Mouse (Mus musculus) G1E (cell line): ENCODE measurements around the gene Rflnb. TPM values are rescaled to one million over a fixed set of nuclear protein-coding genes. Genes with fewer than 3 reads are reported as not detected.

Experiments used
- ATAC-seq: 2 replicates; pipeline ENCODE4 v1.8.0; 2016; ENCODE audit warnings: mild to moderate bottlenecking; ENCODE audit not compliant: insufficient number of reproducible peaks, poor library complexity, low FRiP score, severe bottlenecking; ENCODE audit errors: extremely low read depth
- DNase-seq: peaks from one replicate; pipeline ENCODE4 v3.0.0; 2012; ENCODE audit warnings: low spot score
- H3K27me3 ChIP-seq: 2 replicates; pipeline ENCODE4 v1.6.1; 2012; ENCODE audit warnings: mild to moderate bottlenecking, low read length, inconsistent platforms; ENCODE audit not compliant: insufficient read depth
- H3K36me3 ChIP-seq: replicated peaks from 2 replicates; pipeline ENCODE3; 2012; ENCODE audit warnings: mild to moderate bottlenecking, inconsistent platforms
- H3K4me1 ChIP-seq: 2 replicates; pipeline ENCODE4 v1.6.1; 2012; ENCODE audit warnings: low read depth, low read length, inconsistent platforms, mixed read lengths; ENCODE audit not compliant: insufficient read depth
- H3K4me3 ChIP-seq: 2 replicates; pipeline ENCODE4 v1.5.1; 2012; ENCODE audit warnings: low read depth, mild to moderate bottlenecking, inconsistent platforms, low read length, moderate library complexity, mixed read lengths
- H3K9me3 ChIP-seq: replicated peaks from 2 replicates; pipeline ENCODE4 v1.6.1; 2012; ENCODE audit warnings: inconsistent platforms
- CTCF ChIP-seq: IDR thresholded peaks from 2 replicates; pipeline ENCODE4 v1.5.1; 2012; ENCODE audit warnings: low read depth, low read length, inconsistent platforms, mixed read lengths
- GATA1 ChIP-seq: IDR thresholded peaks from 2 replicates; pipeline ENCODE4 v1.6.1; 2012; ENCODE audit warnings: borderline replicate concordance, low read length, inconsistent platforms, mixed read lengths
- GATA2 ChIP-seq: IDR thresholded peaks from 2 replicates; pipeline ENCODE4 v1.6.1; 2012; ENCODE audit warnings: low read depth, low read length, inconsistent platforms, borderline replicate concordance
- POLR2AphosphoS5 ChIP-seq: IDR thresholded peaks from 2 replicates; pipeline ENCODE4 v1.6.1; 2012; ENCODE audit warnings: low read depth, low read length, inconsistent platforms; ENCODE audit not compliant: insufficient replicate concordance
- TAL1 ChIP-seq: conservative IDR thresholded peaks from 2 replicates; pipeline ENCODE4 v1.6.1; 2012; ENCODE audit warnings: low read depth, low read length, inconsistent platforms, mixed read lengths
- polyA plus RNA-seq: library from polyadenylated mRNA; stranded (reverse); fragments of >175 nt; gene quantifications from 2 replicates; pipeline ENCODE4 v1.2.3, GENCODE M21; 2012
- total RNA-seq, 2 experiments: library from RNA; stranded (forward) in 1 of 2; stranded (reverse) in 1 of 2; fragments of 200-1000 nt in 1 of 2; fragments of >200 nt in 1 of 2; fragmentation: Nextera tagmentation in 1 of 2; gene quantifications; 2 replicates each; pipeline ENCODE4 v1.2.3; 2014 to 2017

Rflnb gene
- total and polyA plus RNA-seq, 3 experiments: 0.05 to 0.08 TPM; not detected in 1

DNA sequence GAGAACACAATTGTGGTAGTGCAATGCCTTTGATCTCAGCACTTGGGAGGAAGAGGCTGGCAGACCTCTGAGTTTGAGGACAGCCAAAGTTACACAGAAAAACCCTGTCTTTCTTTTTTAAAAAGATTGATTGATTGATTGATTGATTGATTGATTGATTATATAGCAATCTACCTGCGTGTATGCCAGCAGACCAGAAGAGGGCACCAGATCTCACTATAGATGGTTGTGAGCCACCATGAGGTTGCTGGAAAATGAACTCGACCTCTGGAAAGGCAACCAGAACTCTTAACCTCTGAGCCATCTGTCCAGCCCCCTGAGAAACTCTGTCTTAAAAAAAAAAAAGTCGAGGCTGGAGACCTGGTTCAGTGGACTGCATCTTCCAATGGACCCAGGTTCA lies 57.0 kb downstream of the Rflnb start:
- H3K9me3 ChIP-seq: no peaks in the 10 kb centered on the region; the same call in 1 of the 2 replicates
- peaks cover 23% of the 10 kb centered on the region for H3K27me3 ChIP-seq
- no peaks in the 10 kb centered on the region for H3K4me1 ChIP-seq
- TF ChIP-seq GATA1 (no peak), POLR2AphosphoS5 (no peak), CTCF (no peak), TAL1 (no peak), GATA2 (no peak)
- DNase-seq (no peak), ATAC-seq (no peak)
- no peak overlapping the region for H3K4me3 ChIP-seq
- H3K36me3 ChIP-seq: no peaks in the 10 kb centered on the region

Other genes starting within 250 kb of the Rflnb start
- gene Doc2b, start 231.7 kb downstream of the Rflnb start, total RNA-seq (2014; fragmentation: Nextera tagmentation): not detected in 2 replicates
- 0.06 TPM in 1 of 2 replicates, not detected in the other for gene Doc2b, start 231.7 kb downstream of the Rflnb start, total RNA-seq (2017)
- gene Doc2b, start 231.7 kb downstream of the Rflnb start, polyA plus RNA-seq: not detected in 2 replicates
- not detected in 2 replicates for gene Rph3al, start 89.4 kb downstream of the Rflnb start, total RNA-seq (2014; fragmentation: Nextera tagmentation)
- gene Rph3al, start 89.4 kb downstream of the Rflnb start, total RNA-seq (2017): not detected in 2 replicates
- 0.08 TPM in 1 of 2 replicates, not detected in the other for gene Rph3al, start 89.4 kb downstream of the Rflnb start, polyA plus RNA-seq
- gene 1700016K19Rik, start 27.9 kb downstream of the Rflnb start, total RNA-seq (2014; fragmentation: Nextera tagmentation): not detected in 2 replicates
- 0.16 TPM in 1 of 2 replicates, not detected in the other for gene 1700016K19Rik, start 27.9 kb downstream of the Rflnb start, total RNA-seq (2017)
- not detected in 2 replicates for gene 1700016K19Rik, start 27.9 kb downstream of the Rflnb start, polyA plus RNA-seq
- 27.3 and 35.5 TPM in 2 replicates for gene Vps53, start 151.9 kb upstream of the Rflnb start, total RNA-seq (2014; fragmentation: Nextera tagmentation)
- gene Vps53, start 151.9 kb upstream of the Rflnb start, total RNA-seq (2017): 31.1 and 39.3 TPM in 2 replicates
- gene Vps53, start 151.9 kb upstream of the Rflnb start, polyA plus RNA-seq: 26.1 and 26.4 TPM in 2 replicates
- 23.5 and 39.0 TPM in 2 replicates for gene Fam57a, start 151.9 kb upstream of the Rflnb start, total RNA-seq (2014; fragmentation: Nextera tagmentation)
- gene Fam57a, start 151.9 kb upstream of the Rflnb start, total RNA-seq (2017): 11.8 and 12.0 TPM in 2 replicates
- 3.2 and 3.3 TPM in 2 replicates for gene Fam57a, start 151.9 kb upstream of the Rflnb start, polyA plus RNA-seq
- not detected in 2 replicates for gene Dbil5, start 189.8 kb upstream of the Rflnb start, total RNA-seq (2014; fragmentation: Nextera tagmentation)
- gene Dbil5, start 189.8 kb upstream of the Rflnb start, total RNA-seq (2017): 2.0 and 3.4 TPM in 2 replicates
- gene Dbil5, start 189.8 kb upstream of the Rflnb start, polyA plus RNA-seq: 0.16 and 0.25 TPM in 2 replicates
- gene Gemin4, start 189.9 kb upstream of the Rflnb start, total RNA-seq (2014; fragmentation: Nextera tagmentation): 21.9 and 26.4 TPM in 2 replicates
- gene Gemin4, start 189.9 kb upstream of the Rflnb start, total RNA-seq (2017): 19.1 and 20.7 TPM in 2 replicates
- gene Gemin4, start 189.9 kb upstream of the Rflnb start, polyA plus RNA-seq: 4.2 and 4.7 TPM in 2 replicates
- 10.7 and 10.8 TPM in 2 replicates for gene Mrm3, start 215.9 kb upstream of the Rflnb start, total RNA-seq (2014; fragmentation: Nextera tagmentation)
- 17.5 and 22.7 TPM in 2 replicates for gene Mrm3, start 215.9 kb upstream of the Rflnb start, total RNA-seq (2017)
- 13.3 and 13.5 TPM in 2 replicates for gene Mrm3, start 215.9 kb upstream of the Rflnb start, polyA plus RNA-seq
- 61.4 and 62.4 TPM in 2 replicates for gene Glod4, start 215.9 kb upstream of the Rflnb start, total RNA-seq (2014; fragmentation: Nextera tagmentation)
- 155 and 168 TPM in 2 replicates for gene Glod4, start 215.9 kb upstream of the Rflnb start, total RNA-seq (2017)
- gene Glod4, start 215.9 kb upstream of the Rflnb start, polyA plus RNA-seq: 5.6 and 5.8 TPM in 2 replicates